Mouse (Mus musculus) spleen, adult 2 months (tissue): ENCODE measurements at regions not wholly inside any gene's neighbourhood (a gene's known extent, or its start where the extent isn't known, plus 50 kb on each side); places are given as distances from the start of the nearest gene placed in this dataset.

Experiments used
- CTCF ChIP-seq: fragments of 200-500 bp; IDR thresholded peaks from 2 replicates; pipeline ENCODE4 v1.5.1; 2011; ENCODE audit warnings: mild to moderate bottlenecking, inconsistent platforms; ENCODE audit not compliant: insufficient read depth, insufficient read length, insufficient replicate concordance; ENCODE audit errors: extremely low read depth
- POLR2A ChIP-seq: fragments of 200-500 bp; IDR thresholded peaks from 2 replicates; pipeline ENCODE4 v1.6.1; 2011; ENCODE audit warnings: low read depth, low read length, inconsistent platforms

- TF ChIP-seq CTCF (no peak), POLR2A (no peak)
Observed at GRCm38 (mm10) chr2:50493597-50494335, 197.2 kb upstream of the Mmadhc start.
